10 mouse cellular contexts compared by ENCODE assay signal in genomic region chr5:66327949-66328726, GRCm38 (mm10).
DNase-seq lines count a peak whose midpoint lies in the region; ATAC-seq and TF ChIP-seq lines count a peak whose summit lies in the region.
"Had no signal": no experiment of that assay in that cellular context is flagged by ENCODE, and none has a peak within 500 bp of the region (broad histone marks: within the 10 kb centered on the region; RNA-seq: fewer than 3 reads in every experiment).

No protein-coding gene starts in this region.

- no peak for TF ChIP-seq POLR2A in kidney, adult 2 months (IDR thresholded peaks at IDR 0.05; ENCODE audit: low read depth, low read length)

- H3K4me3 ChIP-seq in kidney, embryonic 15.5 days (replicated peaks): no peak overlapping the region
- no peak overlapping the region for H3K4me3 ChIP-seq in kidney, adult 2 months (ENCODE audit: insufficient read depth, low read depth, low read length)
- H3K4me3 ChIP-seq in forebrain, embryonic 12.5 days (replicated peaks): no peak overlapping the region
- no peak overlapping the region for H3K4me3 ChIP-seq in intestine, postnatal 0 days (ENCODE audit: low read depth, low read length)

- H3K4me2 ChIP-seq in kidney, embryonic 15.5 days: peak overlapping the region; percentile 37
- peak overlapping the region; percentile 47 for H3K4me2 ChIP-seq in forebrain, embryonic 12.5 days
- no peak overlapping the region for H3K4me2 ChIP-seq in intestine, postnatal 0 days (replicated peaks; ENCODE audit: low read depth)

- intact Hi-C loops in gastrocnemius, postnatal 14 days (cut with DNase I; ENCODE audit: low total_unique reads): no loop called here

- 35% methylated on average over 19 of the region's 19 CpGs for WGBS in kidney, embryonic 15.5 days
- 61% methylated on average over 19 of the region's 19 CpGs for WGBS in kidney, adult 2 months
- WGBS in forebrain, embryonic 12.5 days: 24% methylated on average over 19 of the region's 19 CpGs
- 72% methylated on average over 19 of the region's 19 CpGs for WGBS in intestine, postnatal 0 days

- H3K9ac ChIP-seq in kidney, embryonic 15.5 days: no peak overlapping the region
- peak overlapping the region; percentile 17; the same call in 1 of the 2 replicates for H3K9ac ChIP-seq in forebrain, embryonic 12.5 days
- no peak overlapping the region for H3K9ac ChIP-seq in intestine, postnatal 0 days (ENCODE audit: low read depth, low read length)

- DNase-seq in kidney, adult 2 months: no peak
- peak; percentile 12 for DNase-seq in adipocyte (ENCODE audit: low spot score)
- no peak for DNase-seq in adrenal gland, postnatal 14 days
- DNase-seq in gastrocnemius, postnatal 14 days: no peak
- no peak for DNase-seq in lung, postnatal 25 days (ENCODE audit: low spot score)
- DNase-seq: cerebellum, adult 9-11 months; lung, postnatal 14 days had no signal

- H3K4me1 ChIP-seq in kidney, embryonic 15.5 days: peaks cover 32% of the 10 kb centered on the region
- H3K4me1 ChIP-seq in kidney, adult 2 months (ENCODE audit: control insufficient read depth, insufficient read depth, low read length): peaks cover 6% of the 10 kb centered on the region; the same call in 1 of the 2 replicates
- peaks cover 25% of the 10 kb centered on the region for H3K4me1 ChIP-seq in forebrain, embryonic 12.5 days
- H3K4me1 ChIP-seq in intestine, postnatal 0 days (replicated peaks; ENCODE audit: control insufficient read depth, insufficient read depth, low read length): no peaks in the 10 kb centered on the region

- 0 out of 2 replicates have a peak, but pooled peaks have one; percentile 26 for ATAC-seq in kidney, embryonic 15.5 days (replicated peaks; ENCODE audit: low FRiP score)
- ATAC-seq in forebrain, embryonic 12.5 days (ENCODE audit: low FRiP score): peak; percentile 86
- ATAC-seq in intestine, postnatal 0 days: no peak

- no peaks in the 10 kb centered on the region for H3K27me3 ChIP-seq in kidney, embryonic 15.5 days
- no peaks in the 10 kb centered on the region for H3K27me3 ChIP-seq in kidney, adult 2 months (replicated peaks; ENCODE audit: control insufficient read depth, insufficient read depth, low read length)
- no peaks in the 10 kb centered on the region for H3K27me3 ChIP-seq in forebrain, embryonic 12.5 days
- no peaks in the 10 kb centered on the region for H3K27me3 ChIP-seq in intestine, postnatal 0 days (replicated peaks; ENCODE audit: control insufficient read depth, insufficient read depth, low read length)

- peak overlapping the region; percentile 24; the same call in 1 of the 2 replicates for H3K27ac ChIP-seq in kidney, embryonic 15.5 days
- H3K27ac ChIP-seq in kidney, adult 2 months (ENCODE audit: insufficient read depth, low read depth, low read length): no peak overlapping the region
- peak overlapping the region; percentile 70 for H3K27ac ChIP-seq in forebrain, embryonic 12.5 days
- peak overlapping the region; percentile 86 for H3K27ac ChIP-seq in intestine, postnatal 0 days (ENCODE audit: low read depth, low read length)

- no peaks in the 10 kb centered on the region for H3K9me3 ChIP-seq in kidney, embryonic 15.5 days (replicated peaks)
- H3K9me3 ChIP-seq in forebrain, embryonic 12.5 days: 0 out of 2 replicates have a peak, but pooled peaks cover 2% of the 10 kb centered on the region
- no peaks in the 10 kb centered on the region for H3K9me3 ChIP-seq in intestine, postnatal 0 days (ENCODE audit: control insufficient read depth)

- no peaks in the 10 kb centered on the region for H3K36me3 ChIP-seq in kidney, embryonic 15.5 days
- H3K36me3 ChIP-seq in kidney, adult 2 months (ENCODE audit: control insufficient read depth, insufficient read depth, low read length): no peaks in the 10 kb centered on the region
- H3K36me3 ChIP-seq in forebrain, embryonic 12.5 days (replicated peaks): no peaks in the 10 kb centered on the region; the same call in 1 of the 2 replicates
- H3K36me3 ChIP-seq in intestine, postnatal 0 days (ENCODE audit: control insufficient read depth, insufficient read depth): no peaks in the 10 kb centered on the region

- no peak for TF ChIP-seq CTCF in kidney, adult 2 months (conservative IDR thresholded peaks at IDR 0.05; ENCODE audit: insufficient read depth, insufficient read length, low read depth, low read length)
- TF ChIP-seq CTCF in intestine, postnatal 0 days (IDR thresholded peaks at IDR 0.05; ENCODE audit: low read depth): no peak
